Mouse (Mus musculus) embryonic facial prominence, embryonic 11.5 days (tissue): Measurements from ENCODE around the gene Frmd4a. TPM values are rescaled to one million over a fixed set of nuclear protein-coding genes. Genes with fewer than 3 reads are reported as not detected.

Experiments used
- ATAC-seq: fragments of 200-750 bp; cut with Nextera tagmentation; replicated peaks from 2 replicates; pipeline ENCODE4 v1.8.0; 2017; ENCODE audit warnings: low read depth; ENCODE audit not compliant: insufficient number of reproducible peaks, low FRiP score, low TSS enrichment
- DNase-seq: peaks from one replicate; pipeline ENCODE4 v3.0.0-alpha.2; 2015; ENCODE audit warnings: low spot score
- H3K27ac ChIP-seq: fragments of 300-500 bp; sonication (generic); replicated peaks from 2 replicates; pipeline ENCODE4 v1.5.1; 2014; ENCODE audit warnings: mild to moderate bottlenecking, low read depth, low read length, control low read depth
- H3K27me3 ChIP-seq: fragments of 300-500 bp; sonication (generic); 2 replicates; pipeline ENCODE4 v1.6.1; 2014; ENCODE audit warnings: mild to moderate bottlenecking, low read length, moderate library complexity, mixed read lengths; ENCODE audit not compliant: control insufficient read depth, insufficient read depth
- H3K36me3 ChIP-seq: fragments of 300-500 bp; sonication (generic); replicated peaks from 2 replicates; pipeline ENCODE4 v1.6.1; 2014; ENCODE audit warnings: low read depth, mild to moderate bottlenecking, low read length, moderate library complexity, mixed read lengths; ENCODE audit not compliant: control insufficient read depth, insufficient read depth
- H3K4me1 ChIP-seq: fragments of 300-500 bp; sonication (generic); 2 replicates; pipeline ENCODE4 v1.6.1; 2014; ENCODE audit warnings: low read length, mixed read lengths; ENCODE audit not compliant: control insufficient read depth, insufficient read depth
- H3K4me2 ChIP-seq: fragments of 300-500 bp; sonication (generic); 2 replicates; pipeline ENCODE4 v1.6.1; 2014; ENCODE audit warnings: low read depth, mild to moderate bottlenecking, control low read depth, low read length, moderate library complexity
- H3K4me3 ChIP-seq: fragments of 300-500 bp; sonication (generic); 2 replicates; pipeline ENCODE4 v1.5.1; 2014; ENCODE audit warnings: low read depth, low read length, control low read depth
- H3K9ac ChIP-seq: fragments of 300-500 bp; sonication (generic); replicated peaks from 2 replicates; pipeline ENCODE4 v1.6.1; 2014; ENCODE audit warnings: mild to moderate bottlenecking, control low read depth, low read length
- H3K9me3 ChIP-seq: fragments of 300-500 bp; sonication (generic); replicated peaks from 2 replicates; pipeline ENCODE4 v1.6.1; 2016; ENCODE audit warnings: mild to moderate bottlenecking, low read length, inconsistent platforms, mixed read lengths; ENCODE audit not compliant: control insufficient read depth
- WGBS: fragments of 180-500 bp; shearing (Covaris S2); extraction: QIAGEN DNeasy Blood & Tissue Kit; methylation state at CpG from one replicate; pipeline ENCODE4 v1.1.7; 2014; 5-methylcytosine and 5-hydroxymethylcytosine counted together
- polyA plus RNA-seq: library from polyadenylated mRNA; unstranded; fragments of >200 nt; fragmentation: Nextera tagmentation; extraction: Ambion mirVana; gene quantifications from 2 replicates; pipeline ENCODE4 v1.2.1, GENCODE M21; 2014

The Frmd4a gene
- polyA plus RNA-seq, 1 experiment from 2014 or later: 38.5 TPM

- no peak for ATAC-seq
- no peaks in the 10 kb centered on the region for H3K9me3 ChIP-seq
- H3K27me3 ChIP-seq: no peaks in the 10 kb centered on the region
- no peak for DNase-seq
- H3K4me3 ChIP-seq: no peak overlapping the region
- H3K36me3 ChIP-seq: no peaks in the 10 kb centered on the region
- WGBS: 89% methylated on average over 2 of the region's 2 CpGs
- no peak overlapping the region for H3K9ac ChIP-seq
- H3K4me2 ChIP-seq: no peak overlapping the region
- no peak overlapping the region for H3K27ac ChIP-seq
- no peaks in the 10 kb centered on the region for H3K4me1 ChIP-seq
Measured at GRCm38 (mm10) chr2:4166191-4166590, 148.7 kb downstream of the Frmd4a start.

- WGBS: 84% methylated on average over 6 of the region's 6 CpGs
- Histone ChIP-seq H3K4me1 (no peaks in the 10 kb centered on the region), H3K4me3 (no peak overlapping the region)
Measured at GRCm38 (mm10) chr2:4167131-4167530, 149.6 kb downstream of the Frmd4a start.

DNA sequence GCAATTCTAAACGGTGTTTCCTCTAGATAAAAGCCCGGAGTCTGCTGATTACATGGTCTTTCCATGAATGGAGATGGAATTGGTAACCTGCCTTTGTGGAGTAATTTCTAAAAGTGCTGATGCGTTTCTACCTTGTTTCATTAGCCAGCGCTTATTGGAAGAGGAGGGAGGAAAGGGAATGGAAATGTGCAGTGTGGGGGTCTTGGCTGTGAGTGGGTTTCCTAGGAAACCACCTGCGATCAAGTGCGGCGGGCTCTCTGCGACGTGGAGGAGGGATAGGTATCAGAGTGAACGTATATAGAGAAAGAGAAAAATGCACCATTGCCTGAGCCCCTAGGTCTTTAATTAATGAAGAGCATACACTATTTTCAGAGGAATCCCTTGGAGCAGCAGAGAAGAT lies 152.2 kb downstream of the Frmd4a start:
- H3K4me1 ChIP-seq: no peaks in the 10 kb centered on the region
- 78% methylated on average over 10 of the region's 10 CpGs for WGBS
- ATAC-seq (no peak), DNase-seq (no peak)
- H3K27ac ChIP-seq: no peak overlapping the region
- H3K9me3 ChIP-seq: no peaks in the 10 kb centered on the region
- no peak overlapping the region for H3K9ac ChIP-seq
- H3K4me3 ChIP-seq: no peak overlapping the region
- H3K4me2 ChIP-seq: no peak overlapping the region
- no peaks in the 10 kb centered on the region for H3K36me3 ChIP-seq
- no peaks in the 10 kb centered on the region for H3K27me3 ChIP-seq

More at GRCm38 (mm10) chr2:4167131-4167530, 149.6 kb downstream of the Frmd4a start:
- DNase-seq (no peak), ATAC-seq (no peak)
- no peak overlapping the region for H3K9ac ChIP-seq
- H3K36me3 ChIP-seq: no peaks in the 10 kb centered on the region
- H3K27ac ChIP-seq: no peak overlapping the region
- no peak overlapping the region for H3K4me2 ChIP-seq
- H3K9me3 ChIP-seq: no peaks in the 10 kb centered on the region
- H3K27me3 ChIP-seq: no peaks in the 10 kb centered on the region

DNA sequence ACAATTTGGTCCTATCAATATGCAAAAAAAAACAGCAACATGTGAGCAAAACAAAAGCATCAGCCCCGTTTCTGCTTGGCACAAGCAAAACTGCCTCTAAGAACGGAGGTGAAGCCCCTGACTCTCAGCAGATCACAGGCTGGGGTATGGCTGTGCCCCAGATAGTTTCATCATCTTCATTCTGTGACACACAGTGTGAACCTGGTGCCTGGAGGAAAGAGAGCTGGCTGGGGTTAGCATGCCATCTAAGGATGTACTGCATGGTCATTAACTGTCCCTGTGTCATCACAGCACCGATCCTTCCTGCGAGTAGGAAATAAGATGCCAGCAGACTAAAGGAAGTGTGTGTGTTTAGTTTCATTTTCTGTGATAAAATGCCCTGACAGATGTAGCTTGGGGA lies 152.7 kb downstream of the Frmd4a start:
- H3K9me3 ChIP-seq: no peaks in the 10 kb centered on the region
- WGBS: 89% methylated on average over 4 of the region's 4 CpGs
- H3K4me2 ChIP-seq: no peak overlapping the region
- no peak overlapping the region for H3K4me3 ChIP-seq
- H3K36me3 ChIP-seq: no peaks in the 10 kb centered on the region
- H3K9ac ChIP-seq: no peak overlapping the region
- no peaks in the 10 kb centered on the region for H3K27me3 ChIP-seq
- no peak for DNase-seq
- H3K27ac ChIP-seq: no peak overlapping the region
- no peak for ATAC-seq
- H3K4me1 ChIP-seq: no peaks in the 10 kb centered on the region

- Histone ChIP-seq H3K4me2 (no peak overlapping the region), H3K4me1 (no peaks in the 10 kb centered on the region), H3K27me3 (no peaks in the 10 kb centered on the region), H3K27ac (no peak overlapping the region), H3K9me3 (no peaks in the 10 kb centered on the region), H3K9ac (no peak overlapping the region), H3K36me3 (no peaks in the 10 kb centered on the region), H3K4me3 (no peak overlapping the region)
- ATAC-seq (no peak), DNase-seq (no peak)
- WGBS: 86% methylated on average over 8 of the region's 8 CpGs
Measured at GRCm38 (mm10) chr2:4184991-4185390, 167.5 kb downstream of the Frmd4a start.

DNA sequence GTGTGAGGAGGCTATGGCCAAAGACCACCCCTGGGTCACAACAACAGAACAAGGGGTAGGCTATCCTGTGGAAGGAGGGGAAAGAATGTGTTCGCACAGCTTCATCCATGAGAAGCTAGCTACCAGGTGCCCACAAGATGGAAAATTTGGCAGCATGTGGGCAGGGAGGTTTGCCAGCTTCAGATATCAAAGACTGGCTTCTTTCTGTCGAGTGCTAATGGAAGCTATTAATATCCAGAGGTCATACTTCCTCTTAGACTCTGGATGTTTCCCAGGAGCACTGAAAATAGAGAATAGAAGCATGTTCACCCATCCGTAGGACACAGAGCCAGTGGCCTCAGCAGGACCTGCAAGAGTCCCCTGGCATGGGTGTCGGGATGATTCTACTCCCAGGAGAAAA lies 170.0 kb downstream of the Frmd4a start:
- H3K9ac ChIP-seq: no peak overlapping the region
- WGBS: 67% methylated on average over 4 of the region's 4 CpGs

DNA sequence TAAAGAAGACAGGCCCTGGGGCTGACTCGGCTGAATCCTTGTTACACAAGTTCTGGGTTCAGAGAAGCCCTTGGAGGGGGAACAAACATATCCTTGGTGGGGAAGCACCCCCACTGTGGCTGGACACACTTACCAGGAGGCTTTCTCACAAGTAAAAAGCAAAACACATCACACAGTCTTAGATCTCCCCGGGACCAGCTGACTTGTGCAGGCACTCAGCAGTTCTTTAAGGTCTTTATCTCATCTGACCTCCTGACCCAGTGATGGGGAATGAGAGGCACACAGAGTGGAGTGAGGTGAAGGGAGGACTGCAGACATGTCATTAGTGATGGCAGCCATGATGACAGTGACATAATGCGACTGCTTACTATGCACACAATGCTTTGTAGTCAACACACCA lies 170.8 kb downstream of the Frmd4a start:
- H3K4me3 ChIP-seq: no peak overlapping the region
- H3K9me3 ChIP-seq: no peaks in the 10 kb centered on the region
- H3K4me1 ChIP-seq: no peaks in the 10 kb centered on the region
- ATAC-seq (no peak), DNase-seq (no peak)
- H3K9ac ChIP-seq: no peak overlapping the region
- no peaks in the 10 kb centered on the region for H3K27me3 ChIP-seq
- H3K27ac ChIP-seq: no peak overlapping the region
- WGBS: 38% methylated on average over 3 of the region's 3 CpGs
- H3K36me3 ChIP-seq: no peaks in the 10 kb centered on the region
- no peak overlapping the region for H3K4me2 ChIP-seq

More for the DNA sequence above, 170.0 kb downstream of the Frmd4a start:
- Histone ChIP-seq H3K27ac (no peak overlapping the region), H3K9me3 (no peaks in the 10 kb centered on the region), H3K36me3 (no peaks in the 10 kb centered on the region), H3K4me1 (no peaks in the 10 kb centered on the region), H3K27me3 (no peaks in the 10 kb centered on the region), H3K4me2 (no peak overlapping the region), H3K4me3 (no peak overlapping the region)
- ATAC-seq (no peak), DNase-seq (no peak)

GRCm38 (mm10) chr2:4190345-4190744 lies 172.8 kb downstream of the Frmd4a start:
- no peak overlapping the region for H3K27ac ChIP-seq
- no peak for DNase-seq
- H3K9ac ChIP-seq: no peak overlapping the region
- no peaks in the 10 kb centered on the region for H3K4me1 ChIP-seq
- no peak overlapping the region for H3K4me2 ChIP-seq
- no peak overlapping the region for H3K4me3 ChIP-seq
- WGBS: 97% methylated on average over 3 of the region's 3 CpGs
- no peaks in the 10 kb centered on the region for H3K27me3 ChIP-seq
- H3K9me3 ChIP-seq: no peaks in the 10 kb centered on the region
- ATAC-seq: no peak
- no peaks in the 10 kb centered on the region for H3K36me3 ChIP-seq
